Mouse (Mus musculus) lung, postnatal 0 days (tissue): ENCODE measurements at regions not wholly inside any gene's neighbourhood (a gene's known extent, or its start where the extent isn't known, plus 50 kb on each side); places are given as distances from the start of the nearest gene placed in this dataset.

Source experiments
- CTCF ChIP-seq: IDR thresholded peaks from 2 replicates; pipeline ENCODE4 v1.5.1; 2016; ENCODE audit warnings: antibody characterized with exemption, mild to moderate bottlenecking
- EP300 ChIP-seq: IDR thresholded peaks from 2 replicates; pipeline ENCODE4 v1.6.1; 2016; ENCODE audit warnings: antibody characterized with exemption, mild to moderate bottlenecking, control low read depth

DNA sequence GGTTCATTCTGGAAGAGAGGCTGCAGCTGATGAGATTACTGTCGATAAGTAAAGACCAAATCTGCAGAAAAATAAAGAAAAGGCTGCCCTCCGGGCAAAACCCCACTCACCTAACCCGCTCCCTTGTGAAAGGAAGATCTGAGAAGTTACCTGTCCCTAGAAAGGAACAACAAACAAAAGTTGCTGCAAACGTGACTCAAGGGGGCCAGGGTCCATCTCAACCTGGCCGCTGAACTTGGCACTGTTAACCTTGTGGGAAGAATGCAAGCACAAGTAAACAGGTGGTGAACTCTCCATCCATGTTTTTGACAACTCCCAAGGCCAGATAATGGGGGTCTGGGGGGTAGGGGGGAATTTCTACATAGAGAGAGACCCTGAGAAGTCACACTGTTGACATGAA, 58.7 kb upstream of the Klf3 start:
- TF ChIP-seq EP300, result no peak
- no peak for TF ChIP-seq CTCF
